Mouse (Mus musculus) kidney, embryonic 16.5 days (tissue): ENCODE data around the gene Chmp6. TPM values are rescaled to one million over a fixed set of nuclear protein-coding genes. Genes with fewer than 3 reads are reported as not detected.

ENCODE experiments used
- ATAC-seq: fragments of 200-750 bp; cut with Nextera tagmentation; 2 replicates; pipeline ENCODE4 v1.8.0; 2017; ENCODE audit warnings: moderate TSS enrichment; ENCODE audit not compliant: low FRiP score, low TSS enrichment
- H3K27ac ChIP-seq: fragments of 300-500 bp; sonication (generic); 2 replicates; pipeline ENCODE4 v1.5.1; 2014; ENCODE audit warnings: low read length
- H3K27me3 ChIP-seq: fragments of 300-500 bp; sonication (generic); 2 replicates; pipeline ENCODE4 v1.6.1; 2014; ENCODE audit warnings: low read length, control low read depth, mixed read lengths; ENCODE audit not compliant: insufficient read depth
- H3K36me3 ChIP-seq: fragments of 300-500 bp; sonication (generic); 2 replicates; pipeline ENCODE4 v1.6.1; 2014; ENCODE audit warnings: low read length, control low read depth, mixed read lengths; ENCODE audit not compliant: insufficient read depth
- H3K4me1 ChIP-seq: fragments of 300-500 bp; sonication (generic); 2 replicates; pipeline ENCODE4 v1.6.1; 2014; ENCODE audit warnings: low read length, control low read depth, mixed read lengths; ENCODE audit not compliant: insufficient read depth
- H3K4me2 ChIP-seq: fragments of 300-500 bp; sonication (generic); replicated peaks from 2 replicates; pipeline ENCODE4 v1.6.1; 2014; ENCODE audit warnings: low read depth, low read length
- H3K4me3 ChIP-seq: fragments of 300-500 bp; sonication (generic); 2 replicates; pipeline ENCODE4 v1.5.1; 2014; ENCODE audit warnings: mild to moderate bottlenecking, low read length
- H3K9ac ChIP-seq: fragments of 300-500 bp; sonication (generic); replicated peaks from 2 replicates; pipeline ENCODE4 v1.6.1; 2014; ENCODE audit warnings: low read length
- H3K9me3 ChIP-seq: fragments of 300-500 bp; sonication (generic); 2 replicates; pipeline ENCODE4 v1.6.1; 2016; ENCODE audit warnings: low read length, control low read depth
- WGBS: fragments of 180-500 bp; shearing (Covaris S2); extraction: QIAGEN DNeasy Blood & Tissue Kit; methylation state at CpG from one replicate; pipeline ENCODE4 v1.1.7; 2014; 5-methylcytosine and 5-hydroxymethylcytosine counted together
- polyA plus RNA-seq: library from polyadenylated mRNA; unstranded; fragments of >200 nt; fragmentation: Nextera tagmentation; extraction: Ambion mirVana; gene quantifications from 2 replicates; pipeline ENCODE4 v1.2.1, GENCODE M21; 2015

Gene Chmp6
- polyA plus RNA-seq, 1 experiment from 2014 or later: 114 TPM

GRCm38 (mm10) chr11:119931809-119932208 lies 18.6 kb downstream of the Chmp6 start:
- Histone ChIP-seq H3K27ac (0 out of 2 replicates have a peak overlapping the region, but pooled peaks have one; percentile 43), H3K4me1 (peaks cover 30% of the 10 kb centered on the region), H3K36me3 (no peaks in the 10 kb centered on the region), H3K9ac (no peak overlapping the region), H3K9me3 (no peaks in the 10 kb centered on the region), H3K4me3 (no peak overlapping the region), H3K27me3 (no peaks in the 10 kb centered on the region), H3K4me2 (peak overlapping the region; percentile 18)
- 46% methylated on average over 10 of the region's 10 CpGs for WGBS
- ATAC-seq: no peak

DNA sequence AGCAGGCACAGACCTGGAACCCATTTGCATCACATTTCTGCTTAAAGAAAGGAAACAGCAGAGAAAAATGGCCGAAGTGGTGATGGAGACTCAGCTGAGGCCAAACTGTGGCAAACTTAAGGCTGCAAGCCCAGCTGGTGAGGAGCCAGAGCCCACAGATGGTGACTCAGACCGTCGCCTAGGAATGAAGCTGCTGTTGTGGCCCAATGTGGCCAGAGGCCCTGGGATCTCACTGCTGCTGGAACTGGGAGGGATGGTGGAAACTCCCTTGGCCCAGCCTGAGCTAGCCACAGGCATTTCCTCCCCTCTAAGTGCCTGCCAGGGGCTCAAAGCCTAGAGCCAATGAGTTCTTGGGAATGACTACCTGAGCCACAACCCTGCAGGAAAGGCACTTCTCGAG lies 19.9 kb downstream of the Chmp6 start:
- Histone ChIP-seq H3K27me3 (no peaks in the 10 kb centered on the region), H3K4me3 (no peak overlapping the region), H3K4me1 (peaks cover 42% of the 10 kb centered on the region), H3K9ac (no peak overlapping the region), H3K4me2 (no peak overlapping the region), H3K9me3 (no peaks in the 10 kb centered on the region), H3K36me3 (no peaks in the 10 kb centered on the region), H3K27ac (0 out of 2 replicates have a peak overlapping the region, but pooled peaks have one; percentile 4)
- ATAC-seq: no peak
- WGBS: 73% methylated on average over 4 of the region's 4 CpGs

- no peaks in the 10 kb centered on the region for H3K36me3 ChIP-seq
- no peak overlapping the region for H3K4me3 ChIP-seq
- no peak overlapping the region for H3K9ac ChIP-seq
- H3K27ac ChIP-seq: no peak overlapping the region
- no peak for ATAC-seq
- peaks cover 51% of the 10 kb centered on the region for H3K4me1 ChIP-seq
- H3K9me3 ChIP-seq: no peaks in the 10 kb centered on the region
- H3K4me2 ChIP-seq: no peak overlapping the region
- no peaks in the 10 kb centered on the region for H3K27me3 ChIP-seq
- WGBS: 69% methylated on average over 8 of the region's 8 CpGs
Measured at GRCm38 (mm10) chr11:119933819-119934583, 20.8 kb downstream of the Chmp6 start.

- Histone ChIP-seq H3K27me3 (no peaks in the 10 kb centered on the region), H3K4me2 (no peak overlapping the region), H3K4me3 (no peak overlapping the region), H3K9me3 (no peaks in the 10 kb centered on the region), H3K36me3 (no peaks in the 10 kb centered on the region), H3K9ac (no peak overlapping the region), H3K27ac (no peak overlapping the region), H3K4me1 (peaks cover 59% of the 10 kb centered on the region)
- WGBS: 80% methylated on average over 8 of the region's 8 CpGs
- ATAC-seq: no peak
Measured at GRCm38 (mm10) chr11:119934773-119935172, 21.5 kb downstream of the Chmp6 start.

DNA sequence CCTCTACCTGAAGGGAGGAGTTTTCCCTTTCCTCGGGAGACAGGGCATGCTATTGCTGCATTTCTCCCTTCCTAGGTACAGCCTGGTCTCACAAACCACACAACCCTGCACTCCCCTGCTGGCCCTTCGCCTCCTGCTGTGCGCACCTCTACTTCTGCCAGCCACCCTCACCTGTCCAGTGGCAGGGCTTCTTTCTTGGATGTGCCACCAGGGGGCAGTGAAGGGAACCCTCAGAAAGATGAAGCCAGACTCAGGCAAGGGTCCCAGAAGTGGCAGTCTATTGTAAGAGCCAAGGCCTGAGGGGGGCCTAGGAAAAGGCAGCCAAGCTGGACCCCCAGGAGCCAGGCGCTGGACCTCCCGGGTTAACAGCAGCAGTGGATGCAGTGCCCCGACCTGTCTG lies 22.2 kb downstream of the Chmp6 start:
- ATAC-seq: no peak
- 40% methylated on average over 6 of the region's 6 CpGs for WGBS

DNA sequence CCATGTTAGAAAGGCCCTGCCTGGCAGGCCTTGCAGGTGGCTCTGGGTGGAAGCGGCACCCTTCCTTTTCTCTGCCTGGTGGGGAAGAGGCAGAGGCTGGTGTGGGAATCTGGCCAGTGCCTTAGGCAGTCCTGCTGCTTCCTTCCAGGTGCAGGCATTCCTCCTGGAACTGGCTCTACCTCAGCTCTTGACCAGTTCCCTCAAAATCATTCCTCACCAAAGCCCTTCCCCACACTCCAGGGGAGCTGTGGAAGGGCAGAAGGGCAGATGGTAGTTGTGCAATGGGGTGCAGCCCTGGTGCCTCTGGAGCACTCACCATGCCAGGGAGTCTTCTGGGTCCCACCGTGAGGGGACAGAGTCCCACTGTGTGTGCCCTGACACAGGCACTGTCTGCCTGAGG lies 23.2 kb downstream of the Chmp6 start:
- Histone ChIP-seq H3K27ac (no peak overlapping the region), H3K9ac (no peak overlapping the region), H3K4me3 (no peak overlapping the region), H3K4me2 (no peak overlapping the region), H3K27me3 (no peaks in the 10 kb centered on the region), H3K9me3 (no peaks in the 10 kb centered on the region), H3K36me3 (no peaks in the 10 kb centered on the region), H3K4me1 (peaks cover 76% of the 10 kb centered on the region)
- 87% methylated on average over 2 of the region's 2 CpGs for WGBS
- ATAC-seq: no peak

More for the DNA sequence above, 22.2 kb downstream of the Chmp6 start:
- H3K4me2 ChIP-seq: no peak overlapping the region
- H3K27me3 ChIP-seq: no peaks in the 10 kb centered on the region
- no peak overlapping the region for H3K9ac ChIP-seq
- H3K27ac ChIP-seq: no peak overlapping the region
- no peaks in the 10 kb centered on the region for H3K9me3 ChIP-seq
- H3K4me1 ChIP-seq: peaks cover 66% of the 10 kb centered on the region
- no peak overlapping the region for H3K4me3 ChIP-seq
- no peaks in the 10 kb centered on the region for H3K36me3 ChIP-seq

DNA sequence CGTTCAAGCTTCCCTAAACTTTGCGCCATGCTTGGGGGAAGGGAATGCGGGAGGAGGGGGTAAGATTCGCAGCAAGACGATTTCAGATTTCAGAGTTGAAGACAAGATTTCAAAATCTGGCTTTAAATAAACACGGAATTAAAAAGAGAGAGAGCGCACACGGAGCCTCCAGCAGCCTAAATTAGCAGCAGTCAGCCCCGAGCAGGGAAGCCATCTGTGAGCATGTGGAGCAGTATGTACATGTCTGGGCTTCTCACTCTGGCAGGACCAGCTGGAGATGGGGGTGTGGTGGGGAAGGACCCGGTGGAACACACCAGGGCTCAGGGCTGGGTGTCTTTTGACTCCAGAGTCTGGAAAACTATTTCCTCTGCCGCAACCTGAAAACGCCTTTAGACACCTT lies 24.0 kb downstream of the Chmp6 start:
- no peak for ATAC-seq
- 0 out of 2 replicates have a peak overlapping the region, but pooled peaks have one; percentile 1 for H3K9ac ChIP-seq
- H3K36me3 ChIP-seq: no peaks in the 10 kb centered on the region
- H3K9me3 ChIP-seq: no peaks in the 10 kb centered on the region
- no peak overlapping the region; the same call in 1 of the 2 replicates for H3K27ac ChIP-seq
- 60% methylated on average over 12 of the region's 12 CpGs for WGBS
- peaks cover 74% of the 10 kb centered on the region for H3K4me1 ChIP-seq
- no peaks in the 10 kb centered on the region for H3K27me3 ChIP-seq
- no peak overlapping the region for H3K4me2 ChIP-seq
- H3K4me3 ChIP-seq: no peak overlapping the region

DNA sequence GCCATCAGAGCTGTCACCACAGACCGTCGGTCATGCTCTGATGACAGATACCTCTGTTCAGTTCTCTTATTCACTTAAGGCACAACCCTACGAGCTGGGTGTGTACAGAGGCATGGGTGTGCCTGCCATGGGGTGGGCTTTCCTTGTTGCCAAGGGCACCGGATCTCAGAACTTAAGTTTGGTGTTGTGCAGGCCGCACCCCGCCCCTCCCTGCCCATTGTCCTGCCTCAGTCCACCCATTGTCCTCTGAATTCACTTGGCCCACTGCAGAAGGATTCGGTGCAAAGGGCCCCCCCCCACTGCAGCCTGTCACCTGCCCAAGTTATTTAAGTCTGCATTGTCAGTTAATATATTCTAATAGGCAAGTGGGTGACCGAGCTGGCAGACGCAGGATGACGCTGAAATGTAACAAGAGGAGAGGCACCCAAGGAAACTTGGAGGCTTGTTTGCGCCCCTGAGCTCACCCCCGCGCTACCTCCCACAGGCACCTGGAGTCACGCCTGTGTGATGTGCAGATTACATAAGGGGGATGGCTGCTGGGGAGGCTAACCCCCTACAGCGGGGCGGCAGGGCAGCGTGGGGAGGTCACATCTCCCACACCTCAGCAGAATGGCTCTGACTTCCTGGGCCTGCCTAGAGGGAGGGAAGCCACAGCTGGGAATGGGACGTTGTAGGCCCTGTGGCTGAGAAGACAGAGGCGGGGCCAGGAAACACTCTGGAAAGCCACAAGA lies 24.7 kb downstream of the Chmp6 start:
- peaks cover 69% of the 10 kb centered on the region for H3K4me1 ChIP-seq
- no peak overlapping the region; the same call in 1 of the 2 replicates for H3K4me2 ChIP-seq
- H3K27ac ChIP-seq: peak overlapping the region; percentile 83
- H3K27me3 ChIP-seq: no peaks in the 10 kb centered on the region
- H3K9ac ChIP-seq: peak overlapping the region; percentile 45
- no peak for ATAC-seq
- H3K36me3 ChIP-seq: no peaks in the 10 kb centered on the region
- WGBS: 52% methylated on average over 19 of the region's 19 CpGs
- no peak overlapping the region for H3K4me3 ChIP-seq
- no peaks in the 10 kb centered on the region for H3K9me3 ChIP-seq

- Histone ChIP-seq H3K4me1 (peaks cover 65% of the 10 kb centered on the region), H3K27me3 (no peaks in the 10 kb centered on the region), H3K36me3 (no peaks in the 10 kb centered on the region), H3K9ac (peak overlapping the region; percentile 42; the same call in 1 of the 2 replicates), H3K4me2 (peak overlapping the region; percentile 26; the same call in 1 of the 2 replicates), H3K9me3 (no peaks in the 10 kb centered on the region), H3K4me3 (no peak overlapping the region), H3K27ac (peak overlapping the region; percentile 83)
- no peak for ATAC-seq
- WGBS: 51% methylated on average over 8 of the region's 8 CpGs
Measured at GRCm38 (mm10) chr11:119939073-119939710, 26.0 kb downstream of the Chmp6 start.
